Mouse (Mus musculus) hematopoietic stem cell, adult 5-6 weeks (primary cell): ENCODE data around the gene Zscan10. TPM values are rescaled to one million over a fixed set of nuclear protein-coding genes. Genes with fewer than 3 reads are reported as not detected.

ENCODE experiments used
- ATAC-seq, 2 experiments: fragments of 125-278 bp in 1 of 2; replicated peaks in 1 of 2; 2 replicates each; pipeline ENCODE4 v1.8.0; 2016 to 2017; ENCODE audit warnings: inconsistent platforms in 2 of 2, mild to moderate bottlenecking in 2 of 2, moderate number of reproducible peaks in 2 of 2, low read depth in 1 of 2, moderate TSS enrichment in 1 of 2; ENCODE audit not compliant: low FRiP score in 2 of 2, poor library complexity in 2 of 2, severe bottlenecking in 2 of 2, insufficient read depth in 1 of 2, low TSS enrichment in 1 of 2
- total RNA-seq: library from RNA; stranded (forward); fragments of 172-1452, 232-1000 nt; gene quantifications from 2 replicates; pipeline ENCODE4 v1.2.3, GENCODE M21; 2017

The Zscan10 gene
- total RNA-seq, result not detected in 2 replicates

GRCm38 (mm10) chr17:23600641-23601622 is at the start of gene Zscan10:
TSS of gene Zscan10 (plus strand) at chr17:23600856.
- ATAC-seq, result no peak

- 0 out of 4 replicates have a peak, but pooled peaks have one; percentile 5 to 13 for ATAC-seq
Observed at GRCm38 (mm10) chr17:23550856-23551255, 49.8 kb upstream of the Zscan10 start.

GRCm38 (mm10) chr17:23551416-23551815 is 49.2 kb upstream of the Zscan10 start:
- ATAC-seq, result no peak

- no peak for ATAC-seq
Observed at GRCm38 (mm10) chr17:23551963-23552362, 48.7 kb upstream of the Zscan10 start.

- no peak for ATAC-seq
Observed at GRCm38 (mm10) chr17:23552896-23553633, 47.6 kb upstream of the Zscan10 start.

- ATAC-seq, result no peak
Observed at GRCm38 (mm10) chr17:23553634-23554120, 47.0 kb upstream of the Zscan10 start.

GRCm38 (mm10) chr17:23554321-23554720 is 46.3 kb upstream of the Zscan10 start:
- no peak for ATAC-seq

GRCm38 (mm10) chr17:23555243-23555916 is 45.3 kb upstream of the Zscan10 start:
- no peak for ATAC-seq

GRCm38 (mm10) chr17:23559767-23560166 is 40.9 kb upstream of the Zscan10 start:
- ATAC-seq, result no peak

- ATAC-seq, result peak; percentile 89 to 91
Observed at GRCm38 (mm10) chr17:23563595-23564367, 36.9 kb upstream of the Zscan10 start, which contains the start of gene Zfp213. TSS of gene Zfp213 (minus strand) at chr17:23564238.

- no peak for ATAC-seq
Observed at GRCm38 (mm10) chr17:23564368-23564715, 36.3 kb upstream of the Zscan10 start.

- no peak for ATAC-seq
Observed at GRCm38 (mm10) chr17:23566787-23567186, 33.9 kb upstream of the Zscan10 start.

GRCm38 (mm10) chr17:23568370-23568769 is 32.3 kb upstream of the Zscan10 start:
- no peak for ATAC-seq

- ATAC-seq, result peak; percentile 92 to 97
Observed at GRCm38 (mm10) chr17:23570017-23570416, 30.6 kb upstream of the Zscan10 start.

GRCm38 (mm10) chr17:23571084-23571483 is 29.6 kb upstream of the Zscan10 start:
- ATAC-seq, result peak; percentile 56 to 65

GRCm38 (mm10) chr17:23572059-23572458 is 28.6 kb upstream of the Zscan10 start:
- no peak for ATAC-seq

GRCm38 (mm10) chr17:23574130-23574529 is 26.5 kb upstream of the Zscan10 start:
- ATAC-seq, result no peak
